Mouse (Mus musculus) cerebellum, adult 2 months (tissue): ENCODE measurements around the gene Cldn10.

ENCODE experiments used
- CTCF ChIP-seq: fragments of 200-500 bp; IDR thresholded peaks from 2 replicates; pipeline ENCODE4 v1.5.1; 2011; ENCODE audit warnings: low read depth, mild to moderate bottlenecking, control low read depth, low read length, moderate library complexity, borderline replicate concordance; ENCODE audit not compliant: insufficient read depth
- POLR2A ChIP-seq: fragments of 200-500 bp; IDR thresholded peaks from 2 replicates; pipeline ENCODE4 v1.6.1; 2011; ENCODE audit warnings: low read length, control low read depth, borderline replicate concordance; ENCODE audit not compliant: insufficient read depth

GRCm38 (mm10) chr14:118775554-118775953, 12.2 kb upstream of the Cldn10 start:
- TF ChIP-seq CTCF (no peak), POLR2A (no peak)
